Mouse (Mus musculus) stomach, embryonic 16.5 days (tissue): Measurements from ENCODE around the gene Atp9a. TPM values are rescaled to one million over a fixed set of nuclear protein-coding genes. Genes with fewer than 3 reads are reported as not detected.
A peak's percentile ranks its signal among the peaks of the same experiment; 100 is the strongest.

Source experiments
- ATAC-seq: fragments of 200-750 bp; cut with Nextera tagmentation; 2 replicates; pipeline ENCODE4 v1.8.0; 2017; ENCODE audit warnings: moderate number of reproducible peaks, moderate TSS enrichment; ENCODE audit not compliant: insufficient read depth, low FRiP score
- H3K27ac ChIP-seq: fragments of 300-500 bp; sonication (generic); 2 replicates; pipeline ENCODE4 v1.5.1; 2014; ENCODE audit warnings: low read length
- H3K27me3 ChIP-seq: fragments of 300-500 bp; sonication (generic); 2 replicates; pipeline ENCODE4 v1.6.1; 2014; ENCODE audit warnings: low read length, control low read depth, mixed read lengths; ENCODE audit not compliant: control insufficient read depth, insufficient read depth
- H3K36me3 ChIP-seq: fragments of 300-500 bp; sonication (generic); 2 replicates; pipeline ENCODE4 v1.6.1; 2014; ENCODE audit warnings: low read length; ENCODE audit not compliant: control insufficient read depth, insufficient read depth
- H3K4me1 ChIP-seq: fragments of 300-500 bp; sonication (generic); 2 replicates; pipeline ENCODE4 v1.6.1; 2014; ENCODE audit warnings: low read length, control low read depth, mixed read lengths; ENCODE audit not compliant: control insufficient read depth, insufficient read depth
- H3K4me2 ChIP-seq: fragments of 300-500 bp; sonication (generic); 2 replicates; pipeline ENCODE4 v1.6.1; 2014; ENCODE audit warnings: low read depth, low read length, mixed read lengths
- H3K4me3 ChIP-seq: fragments of 300-500 bp; sonication (generic); replicated peaks from 2 replicates; pipeline ENCODE4 v1.5.1; 2014; ENCODE audit warnings: mild to moderate bottlenecking, low read length
- H3K9ac ChIP-seq: fragments of 300-500 bp; sonication (generic); 2 replicates; pipeline ENCODE4 v1.6.1; 2014; ENCODE audit warnings: low read length
- H3K9me3 ChIP-seq: fragments of 300-500 bp; sonication (generic); replicated peaks from 2 replicates; pipeline ENCODE4 v1.6.1; 2016; ENCODE audit warnings: low read length, control low read depth; ENCODE audit not compliant: control insufficient read depth
- WGBS: fragments of 180-500 bp; shearing (Covaris S2); extraction: QIAGEN DNeasy Blood & Tissue Kit; methylation state at CpG from one replicate; pipeline ENCODE4 v1.1.7; 2014; 5-methylcytosine and 5-hydroxymethylcytosine counted together
- polyA plus RNA-seq: library from polyadenylated mRNA; unstranded; fragments of >200 nt; fragmentation: Nextera tagmentation; extraction: Ambion mirVana; gene quantifications from 2 replicates; pipeline ENCODE4 v1.2.1, GENCODE M21; 2015

Gene Atp9a
- polyA plus RNA-seq, 1 experiment from 2014 or later: 19.4 TPM

DNA sequence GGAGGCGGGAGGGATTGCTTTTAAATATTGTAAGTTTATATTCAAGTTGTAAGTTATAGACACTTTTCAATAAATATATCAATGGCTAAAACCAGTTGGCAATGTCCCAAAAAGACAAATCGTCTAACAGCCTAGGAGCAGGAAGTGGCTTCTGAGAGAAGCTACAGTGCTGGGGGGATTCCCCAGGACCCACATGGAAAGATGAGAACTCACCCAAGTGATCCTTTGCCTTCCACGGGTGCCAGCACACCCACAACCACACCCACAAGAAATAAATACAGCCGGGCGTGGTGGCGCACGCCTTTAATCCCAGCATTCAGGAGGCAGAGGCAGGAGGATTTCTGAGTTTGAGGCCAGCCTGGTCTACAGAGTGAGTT lies 47.2 kb downstream of the Atp9a start:
- no peaks in the 10 kb centered on the region for H3K9me3 ChIP-seq
- H3K4me2 ChIP-seq: no peak overlapping the region
- H3K27me3 ChIP-seq: no peaks in the 10 kb centered on the region
- ATAC-seq: no peak
- H3K9ac ChIP-seq: no peak overlapping the region
- no peak overlapping the region for H3K27ac ChIP-seq
- peaks cover 8% of the 10 kb centered on the region; the same call in 1 of the 2 replicates for H3K4me1 ChIP-seq
- H3K36me3 ChIP-seq: no peaks in the 10 kb centered on the region
- H3K4me3 ChIP-seq: no peak overlapping the region
- 74% methylated on average over 7 of the region's 7 CpGs for WGBS

- 22% methylated on average over 27 of the region's 27 CpGs for WGBS
- ATAC-seq: no peak
- peak overlapping the region; percentile 37; the same call in 1 of the 2 replicates for H3K9ac ChIP-seq
- H3K4me2 ChIP-seq: peak overlapping the region; percentile 31; the same call in 1 of the 2 replicates
- H3K4me3 ChIP-seq: no peak overlapping the region
- H3K9me3 ChIP-seq: no peaks in the 10 kb centered on the region
- no peak overlapping the region; the same call in 1 of the 2 replicates for H3K27ac ChIP-seq
- H3K4me1 ChIP-seq: peaks cover 8% of the 10 kb centered on the region; the same call in 1 of the 2 replicates
- H3K27me3 ChIP-seq: no peaks in the 10 kb centered on the region
- H3K36me3 ChIP-seq: no peaks in the 10 kb centered on the region
Measured at GRCm38 (mm10) chr2:168694379-168695026, 47.7 kb downstream of the Atp9a start.

GRCm38 (mm10) chr2:168691774-168692173 lies 50.4 kb downstream of the Atp9a start:
- H3K4me3 ChIP-seq: no peak overlapping the region
- WGBS: 29% methylated on average over 6 of the region's 6 CpGs
- no peaks in the 10 kb centered on the region for H3K9me3 ChIP-seq
- H3K9ac ChIP-seq: no peak overlapping the region
- peak; percentile 65; the same call in 1 of the 2 replicates for ATAC-seq
- no peaks in the 10 kb centered on the region for H3K27me3 ChIP-seq
- H3K4me2 ChIP-seq: no peak overlapping the region
- no peak overlapping the region for H3K27ac ChIP-seq
- no peaks in the 10 kb centered on the region for H3K36me3 ChIP-seq
- peaks cover 8% of the 10 kb centered on the region; the same call in 1 of the 2 replicates for H3K4me1 ChIP-seq

DNA sequence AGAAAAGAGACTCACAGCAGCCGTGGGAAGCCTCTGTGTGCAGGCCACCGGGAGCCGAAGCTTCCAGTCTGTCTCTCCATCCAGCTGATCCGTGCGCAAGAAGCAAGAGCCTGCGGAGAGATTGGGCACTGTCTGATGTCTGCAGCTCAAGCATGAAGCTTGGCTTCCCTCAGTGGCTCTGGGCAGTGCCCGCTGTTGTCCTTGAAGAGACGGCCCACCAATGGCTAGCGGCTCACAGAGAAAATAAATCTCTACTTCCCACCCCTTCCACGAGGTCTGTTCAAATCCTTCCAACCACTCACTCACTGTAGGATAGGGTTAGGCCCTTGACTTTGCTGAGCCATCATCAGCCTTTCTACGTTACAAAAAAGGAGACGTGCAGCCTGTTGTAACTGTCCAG lies 54.9 kb downstream of the Atp9a start:
- Histone ChIP-seq H3K4me1 (no peaks in the 10 kb centered on the region), H3K9ac (no peak overlapping the region), H3K27me3 (no peaks in the 10 kb centered on the region), H3K4me2 (no peak overlapping the region), H3K9me3 (no peaks in the 10 kb centered on the region), H3K27ac (no peak overlapping the region), H3K4me3 (no peak overlapping the region), H3K36me3 (no peaks in the 10 kb centered on the region)
- no peak for ATAC-seq
- WGBS: 87% methylated on average over 12 of the region's 12 CpGs

GRCm38 (mm10) chr2:168685909-168686308 lies 56.3 kb downstream of the Atp9a start:
- Histone ChIP-seq H3K27ac (no peak overlapping the region), H3K4me3 (no peak overlapping the region), H3K4me1 (no peaks in the 10 kb centered on the region), H3K4me2 (no peak overlapping the region), H3K9me3 (no peaks in the 10 kb centered on the region), H3K27me3 (no peaks in the 10 kb centered on the region), H3K36me3 (0 out of 2 replicates have a peak, but pooled peaks cover 6% of the 10 kb centered on the region), H3K9ac (no peak overlapping the region)
- no peak for ATAC-seq
- WGBS: 93% methylated on average over 9 of the region's 9 CpGs

DNA sequence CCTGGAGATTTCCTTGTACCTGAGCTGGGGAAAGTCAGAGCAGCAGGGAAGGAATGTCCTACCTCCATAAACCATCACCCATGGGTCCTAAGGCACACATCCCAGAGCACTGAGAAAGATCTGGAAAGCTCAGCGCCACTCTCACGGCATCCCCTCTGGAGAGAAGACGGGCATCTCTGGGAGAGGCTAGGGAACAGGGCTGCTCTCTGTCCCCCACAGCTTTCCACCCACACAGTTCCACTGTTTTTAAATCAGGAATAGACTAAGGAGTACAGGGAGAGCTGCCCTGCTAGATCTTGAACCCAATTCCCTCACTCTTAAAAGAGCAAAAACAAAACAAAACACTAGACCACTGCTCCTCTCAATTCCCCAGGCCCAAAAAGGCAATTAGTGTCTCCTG lies 57.5 kb downstream of the Atp9a start:
- H3K4me1 ChIP-seq: no peaks in the 10 kb centered on the region
- H3K27me3 ChIP-seq: no peaks in the 10 kb centered on the region
- no peak overlapping the region for H3K9ac ChIP-seq
- H3K27ac ChIP-seq: no peak overlapping the region
- no peak overlapping the region for H3K4me3 ChIP-seq
- ATAC-seq: no peak
- H3K36me3 ChIP-seq: 0 out of 2 replicates have a peak, but pooled peaks cover 6% of the 10 kb centered on the region
- H3K9me3 ChIP-seq: no peaks in the 10 kb centered on the region
- no peak overlapping the region for H3K4me2 ChIP-seq
- 91% methylated on average over 3 of the region's 3 CpGs for WGBS

- H3K36me3 ChIP-seq: 0 out of 2 replicates have a peak, but pooled peaks cover 6% of the 10 kb centered on the region
- no peak overlapping the region for H3K9ac ChIP-seq
- H3K9me3 ChIP-seq: no peaks in the 10 kb centered on the region
- H3K27me3 ChIP-seq: no peaks in the 10 kb centered on the region
- 37% methylated on average over 15 of the region's 15 CpGs for WGBS
- no peak for ATAC-seq
- no peak overlapping the region for H3K27ac ChIP-seq
- no peak overlapping the region for H3K4me2 ChIP-seq
- H3K4me3 ChIP-seq: no peak overlapping the region
- H3K4me1 ChIP-seq: no peaks in the 10 kb centered on the region
Measured at GRCm38 (mm10) chr2:168683520-168684150, 58.6 kb downstream of the Atp9a start.

- Histone ChIP-seq H3K4me2 (no peak overlapping the region), H3K36me3 (0 out of 2 replicates have a peak, but pooled peaks cover 6% of the 10 kb centered on the region), H3K27ac (no peak overlapping the region), H3K9ac (no peak overlapping the region), H3K9me3 (no peaks in the 10 kb centered on the region), H3K4me3 (no peak overlapping the region), H3K27me3 (no peaks in the 10 kb centered on the region), H3K4me1 (no peaks in the 10 kb centered on the region)
- ATAC-seq: no peak
- WGBS: 75% methylated on average over 2 of the region's 2 CpGs
Measured at GRCm38 (mm10) chr2:168682721-168683120, 59.5 kb downstream of the Atp9a start.

DNA sequence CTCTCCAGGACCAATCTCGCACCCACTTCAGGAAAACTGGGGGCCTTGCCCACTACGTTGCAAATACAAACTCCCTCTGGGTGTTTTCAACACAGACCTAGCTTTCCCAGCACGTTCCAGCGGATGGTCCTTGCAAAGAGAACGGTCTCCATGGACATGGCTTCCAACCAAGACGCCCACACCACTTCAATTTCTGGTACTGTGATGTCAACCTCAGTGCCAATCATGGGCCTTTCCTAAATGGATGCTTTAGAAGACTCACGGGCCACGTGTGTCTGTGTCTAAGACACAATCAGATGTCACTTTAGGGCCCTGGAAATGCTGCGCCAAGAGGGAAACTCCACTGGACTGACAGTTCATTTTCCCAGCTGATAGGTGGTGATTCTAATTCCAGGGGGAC lies 60.7 kb downstream of the Atp9a start:
- H3K27me3 ChIP-seq: no peaks in the 10 kb centered on the region
- no peak overlapping the region for H3K9ac ChIP-seq
- H3K4me3 ChIP-seq: no peak overlapping the region
- H3K4me1 ChIP-seq: no peaks in the 10 kb centered on the region
- H3K9me3 ChIP-seq: no peaks in the 10 kb centered on the region
- no peak overlapping the region for H3K27ac ChIP-seq
- WGBS: 91% methylated on average over 9 of the region's 9 CpGs
- no peak for ATAC-seq
- 0 out of 2 replicates have a peak, but pooled peaks cover 6% of the 10 kb centered on the region for H3K36me3 ChIP-seq
- H3K4me2 ChIP-seq: no peak overlapping the region
